Mouse (Mus musculus): Measurements from ENCODE around the gene Suds3. TPM values are rescaled to one million over a fixed set of nuclear protein-coding genes. Genes with fewer than 3 reads are reported as not detected.

Suds3 gene
- total and polyA plus RNA-seq, 2 experiments, result 61.4 to 77.1 TPM

DNA sequence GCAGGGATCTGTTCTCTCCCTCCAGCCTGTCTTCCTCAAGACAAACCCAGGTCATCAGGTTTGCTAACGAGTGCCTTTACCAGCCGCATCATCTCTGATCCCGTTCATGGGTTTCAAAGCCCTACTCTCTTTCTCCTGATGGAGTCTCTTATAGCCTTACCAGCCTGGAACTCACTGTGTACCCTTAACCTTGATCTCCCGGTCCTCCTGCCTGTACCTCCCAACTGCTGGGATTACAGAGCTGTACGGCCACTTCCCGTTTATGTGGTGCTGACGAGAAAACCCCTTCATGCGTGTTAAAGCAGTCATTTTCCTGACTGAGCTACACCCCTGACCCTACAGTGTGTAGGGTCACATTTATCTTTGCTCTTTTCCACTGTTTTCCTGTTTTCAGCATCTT lies 43.4 kb upstream of the Suds3 start:
- WGBS, result 49% methylated on average over 8 of the region's 8 CpGs
- H3K4me1 ChIP-seq (ENCODE audit: control insufficient read depth, insufficient read depth, low read length), result peaks cover 31% of the 10 kb centered on the region
- H3K79me2 ChIP-seq (ENCODE audit: control insufficient read depth, insufficient read depth, low read length), result peaks cover 28% of the 10 kb centered on the region; the same call in 1 of the 2 replicates
- TF ChIP-seq POLR2A (IDR thresholded peaks at IDR 0.05; ENCODE audit: extremely low read depth, insufficient read depth, low read length), result no peak
- TF ChIP-seq CTCF (IDR thresholded peaks at IDR 0.05; ENCODE audit: low read depth, low read length), result no peak
- DNase-seq (ENCODE audit: extremely low read depth, low read depth, low spot score), result no peak
- no peaks in the 10 kb centered on the region for H3K27me3 ChIP-seq (ENCODE audit: control insufficient read depth, insufficient read depth, low read length)
- no peak overlapping the region for H3K4me3 ChIP-seq (ENCODE audit: insufficient read depth, low read depth, low read length)
- H3K36me3 ChIP-seq (ENCODE audit: control insufficient read depth, insufficient read depth, low read length), result peaks cover 1% of the 10 kb centered on the region; the same call in 1 of the 2 replicates
- H3K27ac ChIP-seq (replicated peaks; ENCODE audit: insufficient read depth, low read depth, low read length), result peak overlapping the region; percentile 78
- H3K9ac ChIP-seq (ENCODE audit: low read depth, low read length), result no peak overlapping the region; the same call in 1 of the 2 replicates

- Histone ChIP-seq H3K4me3 (ENCODE audit: insufficient read depth, low read depth, low read length) (no peak overlapping the region), H3K9ac (ENCODE audit: low read depth, low read length) (no peak overlapping the region), H3K36me3 (ENCODE audit: control insufficient read depth, insufficient read depth, low read length) (peaks cover 1% of the 10 kb centered on the region; the same call in 1 of the 2 replicates), H3K4me1 (ENCODE audit: control insufficient read depth, insufficient read depth, low read length) (peaks cover 25% of the 10 kb centered on the region), H3K79me2 (ENCODE audit: control insufficient read depth, insufficient read depth, low read length) (peaks cover 29% of the 10 kb centered on the region; the same call in 1 of the 2 replicates), H3K27me3 (ENCODE audit: control insufficient read depth, insufficient read depth, low read length) (no peaks in the 10 kb centered on the region), H3K27ac (replicated peaks; ENCODE audit: insufficient read depth, low read depth, low read length) (peak overlapping the region; percentile 78)
- DNase-seq (ENCODE audit: extremely low read depth, low read depth, low spot score), result peak; percentile 90
- no peak for TF ChIP-seq POLR2A (IDR thresholded peaks at IDR 0.05; ENCODE audit: extremely low read depth, insufficient read depth, low read length)
- TF ChIP-seq CTCF (IDR thresholded peaks at IDR 0.05; ENCODE audit: low read depth, low read length), result no peak
- WGBS, result 11% methylated on average over 7 of the region's 7 CpGs
Measured at GRCm38 (mm10) chr5:117158335-117159018, 42.6 kb upstream of the Suds3 start.

DNA sequence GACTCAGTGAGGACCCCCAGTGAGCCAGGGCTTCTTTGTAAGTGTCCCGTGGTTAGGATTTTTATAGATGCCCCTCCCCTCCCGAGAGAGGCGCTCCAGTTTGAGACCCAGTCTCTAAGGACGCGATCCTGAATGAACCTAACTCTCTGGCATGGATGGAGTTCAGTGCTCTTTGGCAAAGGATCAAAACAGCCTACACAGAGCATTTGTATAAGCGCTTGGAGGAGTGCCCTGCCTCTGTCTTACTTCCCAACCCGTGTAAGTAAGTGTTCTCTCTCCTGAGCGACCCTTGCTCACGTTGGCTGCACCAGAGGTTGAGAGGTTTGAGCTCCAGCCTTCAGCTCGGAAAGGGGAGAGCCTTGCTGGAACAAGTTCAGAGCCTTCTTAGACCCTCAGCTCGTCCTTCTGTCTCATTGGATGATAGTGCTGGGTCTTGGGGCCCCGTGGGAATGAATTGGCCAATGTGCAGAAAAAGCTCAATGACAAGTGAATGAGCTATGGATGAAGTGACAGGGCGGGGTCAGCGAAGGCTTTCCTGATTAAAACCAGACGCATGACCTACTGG lies 37.7 kb upstream of the Suds3 start:
- H3K27ac ChIP-seq (replicated peaks; ENCODE audit: insufficient read depth, low read depth, low read length), result no peak overlapping the region
- H3K4me3 ChIP-seq (ENCODE audit: insufficient read depth, low read depth, low read length), result no peak overlapping the region
- H3K79me2 ChIP-seq (ENCODE audit: control insufficient read depth, insufficient read depth, low read length), result peaks cover 39% of the 10 kb centered on the region
- peak; percentile 58 for DNase-seq (ENCODE audit: extremely low read depth, low read depth, low spot score)
- WGBS, result 67% methylated on average over 15 of the region's 15 CpGs
- peaks cover 16% of the 10 kb centered on the region; the same call in 1 of the 2 replicates for H3K36me3 ChIP-seq (ENCODE audit: control insufficient read depth, insufficient read depth, low read length)
- H3K9ac ChIP-seq (ENCODE audit: low read depth, low read length), result no peak overlapping the region
- peaks cover 4% of the 10 kb centered on the region for H3K4me1 ChIP-seq (ENCODE audit: control insufficient read depth, insufficient read depth, low read length)
- no peaks in the 10 kb centered on the region for H3K27me3 ChIP-seq (ENCODE audit: control insufficient read depth, insufficient read depth, low read length)
- TF ChIP-seq POLR2A (IDR thresholded peaks at IDR 0.05; ENCODE audit: extremely low read depth, insufficient read depth, low read length), result no peak
- TF ChIP-seq CTCF (IDR thresholded peaks at IDR 0.05; ENCODE audit: low read depth, low read length), result no peak

DNA sequence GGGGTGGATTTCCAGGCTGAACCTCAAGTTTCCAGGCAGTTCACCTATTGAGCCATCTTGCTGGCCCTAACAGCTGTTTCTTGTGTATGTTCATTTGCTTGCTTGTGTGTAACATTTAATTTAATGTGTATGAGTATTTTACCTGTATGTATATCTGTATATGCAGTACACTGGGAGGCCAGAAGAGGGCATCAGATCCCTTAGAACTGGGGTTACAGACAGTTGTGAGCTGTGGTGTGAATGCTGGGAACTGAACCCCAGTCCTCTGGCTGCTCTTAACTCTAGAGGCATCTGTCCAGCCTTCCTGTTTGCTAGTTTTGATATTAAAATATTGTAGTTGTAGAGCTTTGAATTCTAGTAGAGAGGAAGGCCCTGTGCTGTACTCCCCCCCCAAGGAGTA lies 37.0 kb upstream of the Suds3 start:
- peaks cover 3% of the 10 kb centered on the region for H3K4me1 ChIP-seq (ENCODE audit: control insufficient read depth, insufficient read depth, low read length)
- DNase-seq (ENCODE audit: extremely low read depth, low read depth, low spot score), result no peak
- no peak for TF ChIP-seq POLR2A (IDR thresholded peaks at IDR 0.05; ENCODE audit: extremely low read depth, insufficient read depth, low read length)
- 0 out of 2 replicates have a peak, but pooled peaks have one; percentile 9 for TF ChIP-seq CTCF (IDR thresholded peaks at IDR 0.05; ENCODE audit: low read depth, low read length)
- no peak overlapping the region for H3K4me3 ChIP-seq (ENCODE audit: insufficient read depth, low read depth, low read length)
- no peaks in the 10 kb centered on the region for H3K27me3 ChIP-seq (ENCODE audit: control insufficient read depth, insufficient read depth, low read length)
- H3K9ac ChIP-seq (ENCODE audit: low read depth, low read length), result no peak overlapping the region
- no peak overlapping the region for H3K27ac ChIP-seq (replicated peaks; ENCODE audit: insufficient read depth, low read depth, low read length)
- H3K79me2 ChIP-seq (ENCODE audit: control insufficient read depth, insufficient read depth, low read length), result peaks cover 44% of the 10 kb centered on the region
- peaks cover 16% of the 10 kb centered on the region; the same call in 1 of the 2 replicates for H3K36me3 ChIP-seq (ENCODE audit: control insufficient read depth, insufficient read depth, low read length)

DNA sequence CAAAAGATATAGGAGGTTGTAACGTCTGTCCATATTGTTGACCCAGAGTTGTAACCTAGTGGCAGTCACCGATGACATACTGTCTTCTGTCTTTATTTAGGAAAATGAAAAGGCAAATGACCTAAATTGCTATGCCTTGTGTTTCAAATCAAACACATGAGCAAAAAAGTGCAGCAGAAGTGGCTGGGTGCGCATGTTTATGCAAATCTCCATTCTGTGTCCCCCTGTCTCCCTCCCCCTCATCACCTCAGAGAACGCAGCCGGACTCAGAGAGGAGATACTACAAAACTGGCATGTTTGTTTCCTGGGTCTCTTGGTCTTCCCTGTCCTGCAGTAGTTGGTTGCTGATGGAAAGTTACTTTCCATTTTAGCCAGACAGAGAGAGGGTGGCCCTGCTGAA lies 34.2 kb upstream of the Suds3 start:
- no peak overlapping the region for H3K4me3 ChIP-seq (ENCODE audit: insufficient read depth, low read depth, low read length)
- WGBS, result 84% methylated on average over 5 of the region's 5 CpGs
- TF ChIP-seq CTCF (IDR thresholded peaks at IDR 0.05; ENCODE audit: low read depth, low read length), result no peak
- TF ChIP-seq POLR2A (IDR thresholded peaks at IDR 0.05; ENCODE audit: extremely low read depth, insufficient read depth, low read length), result no peak
- no peaks in the 10 kb centered on the region for H3K4me1 ChIP-seq (ENCODE audit: control insufficient read depth, insufficient read depth, low read length)
- peaks cover 60% of the 10 kb centered on the region for H3K79me2 ChIP-seq (ENCODE audit: control insufficient read depth, insufficient read depth, low read length)
- H3K9ac ChIP-seq (ENCODE audit: low read depth, low read length), result no peak overlapping the region
- H3K27me3 ChIP-seq (ENCODE audit: control insufficient read depth, insufficient read depth, low read length), result no peaks in the 10 kb centered on the region
- DNase-seq (ENCODE audit: extremely low read depth, low read depth, low spot score), result no peak
- H3K27ac ChIP-seq (replicated peaks; ENCODE audit: insufficient read depth, low read depth, low read length), result no peak overlapping the region
- peaks cover 16% of the 10 kb centered on the region; the same call in 1 of the 2 replicates for H3K36me3 ChIP-seq (ENCODE audit: control insufficient read depth, insufficient read depth, low read length)
